Mouse (Mus musculus) yolk sac, embryonic 10.5 days (tissue): ENCODE measurements around the gene Eif4g1.

ENCODE experiments used
- DNase-seq: peaks from one replicate; pipeline ENCODE4 v3.0.0-alpha.2; 2017; ENCODE audit warnings: low spot score

Eif4g1 gene

GRCm38 (mm10) chr16:20706407-20707055, 38.4 kb downstream of the Eif4g1 start:
- DNase-seq = no peak

- no peak for DNase-seq
Observed at GRCm38 (mm10) chr16:20708220-20708938, 40.3 kb downstream of the Eif4g1 start.

- DNase-seq = no peak
Observed at GRCm38 (mm10) chr16:20708939-20709734, 41.0 kb downstream of the Eif4g1 start.

- no peak for DNase-seq
Observed at GRCm38 (mm10) chr16:20710370-20710769, 42.3 kb downstream of the Eif4g1 start.

- DNase-seq = no peak
Observed at GRCm38 (mm10) chr16:20710810-20711209, 42.7 kb downstream of the Eif4g1 start.

DNA sequence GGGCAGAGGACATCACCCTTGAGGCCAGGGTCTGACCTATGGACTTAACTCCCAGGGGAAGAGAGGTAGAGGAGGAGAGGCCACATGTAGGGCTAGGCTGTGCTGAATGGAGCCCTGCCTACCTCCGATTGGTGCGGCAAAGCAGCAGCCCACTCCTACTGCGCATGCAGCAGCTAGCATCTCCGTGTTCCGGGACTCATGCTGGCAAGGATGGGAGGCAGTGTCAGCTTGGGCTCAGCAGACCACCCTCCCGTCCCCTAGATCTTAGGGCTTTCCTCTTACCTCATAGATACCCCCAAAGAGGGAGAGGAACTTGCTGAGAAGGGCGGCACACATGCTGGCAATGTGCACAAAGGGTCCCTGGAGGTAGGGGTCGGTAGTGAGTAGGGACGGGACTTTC, 44.1 kb downstream of the Eif4g1 start:
- no peak for DNase-seq

- no peak for DNase-seq
Observed at GRCm38 (mm10) chr16:20712889-20713288, 44.8 kb downstream of the Eif4g1 start.

GRCm38 (mm10) chr16:20714307-20715080, 46.4 kb downstream of the Eif4g1 start:
- DNase-seq = no peak

- no peak for DNase-seq
Observed at GRCm38 (mm10) chr16:20715161-20715560, 47.0 kb downstream of the Eif4g1 start.

- no peak for DNase-seq
Observed at GRCm38 (mm10) chr16:20715566-20715965, 47.5 kb downstream of the Eif4g1 start.

DNA sequence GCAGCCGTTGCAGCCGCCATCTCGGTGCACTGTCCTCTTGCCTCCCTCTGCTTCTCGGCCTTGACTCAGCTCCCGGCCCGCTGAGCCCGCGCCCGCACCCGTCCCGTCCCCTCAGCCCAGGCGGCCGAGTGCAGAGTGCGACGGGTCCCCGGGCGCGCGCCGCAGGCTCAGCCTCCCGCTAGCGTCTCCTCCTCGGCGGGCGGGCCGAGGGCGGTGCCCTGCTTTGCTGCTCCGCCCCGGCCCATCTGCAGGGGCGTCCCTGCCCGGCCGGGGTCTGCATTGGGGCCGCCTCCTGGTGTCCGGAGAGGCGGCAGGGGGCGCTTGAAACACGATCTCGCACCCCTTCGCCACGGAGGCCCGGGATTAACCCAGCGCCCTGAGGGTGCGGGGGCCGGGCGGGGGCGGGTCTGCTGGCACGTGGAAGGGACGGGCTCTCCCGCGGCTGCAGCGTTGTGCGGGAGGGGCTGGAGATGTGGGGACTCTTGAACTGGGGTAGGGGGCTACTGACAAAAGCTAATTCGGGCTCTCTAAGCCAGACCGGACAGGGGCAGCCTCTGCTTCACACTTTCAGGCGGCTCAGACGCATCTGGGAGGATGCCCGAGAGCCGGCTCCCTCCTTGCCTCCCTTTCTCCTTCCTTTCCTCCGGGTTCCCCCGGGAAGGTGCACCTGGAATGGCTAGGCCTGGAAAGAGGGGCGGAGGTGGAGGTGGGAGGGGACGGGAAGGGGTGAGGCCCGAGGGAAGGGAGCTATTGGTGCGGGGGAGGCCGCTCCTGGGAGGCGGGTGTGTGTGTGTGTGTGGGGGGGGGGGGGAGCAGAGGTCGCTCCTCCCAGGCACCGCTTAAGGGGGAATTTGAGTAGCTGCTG, 48.1 kb downstream of the Eif4g1 start:
- DNase-seq = peak; percentile 95

- DNase-seq = no peak
Observed at GRCm38 (mm10) chr16:20716841-20717180, 48.7 kb downstream of the Eif4g1 start.

GRCm38 (mm10) chr16:20717181-20717977, 49.3 kb downstream of the Eif4g1 start, which contains the start of the genes Polr2h and Clcn2:
TSS of gene Polr2h (plus strand) at chr16:20717665.
TSS of gene Clcn2 (minus strand) at chr16:20717746.
- peak; percentile 97 for DNase-seq

DNA sequence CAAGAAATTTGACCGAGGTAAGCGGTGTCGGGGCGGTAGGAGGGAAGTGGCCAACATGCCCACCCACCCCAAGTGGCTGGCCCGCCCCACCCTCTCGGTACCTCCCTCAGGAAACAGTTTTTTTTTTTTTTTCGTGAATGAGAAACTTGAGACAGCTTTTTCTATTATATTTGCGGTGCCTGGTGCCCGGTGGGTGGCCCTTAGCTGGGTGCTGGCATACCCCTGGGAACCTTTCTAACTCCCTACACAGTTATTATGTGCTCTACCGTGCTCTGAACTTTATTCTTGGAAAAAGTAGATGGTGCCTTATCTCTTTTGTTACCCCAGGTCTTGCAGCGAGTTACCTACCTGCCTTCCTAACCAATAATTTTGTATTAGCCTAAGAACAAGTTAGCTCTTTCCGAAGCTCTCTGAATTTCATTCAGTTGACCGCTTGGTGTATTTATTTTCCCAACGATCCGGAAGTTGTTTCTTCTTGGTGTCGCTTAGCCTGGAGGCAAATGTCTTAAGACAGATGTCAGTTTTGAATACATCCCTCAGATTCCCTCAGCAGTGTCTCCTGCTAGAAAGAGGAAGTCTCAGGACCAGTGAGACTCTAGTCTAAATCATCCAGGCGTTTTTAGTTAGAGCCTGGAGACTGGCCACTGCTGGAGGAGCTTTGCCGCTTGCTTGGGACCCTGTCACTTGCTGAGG, 50.0 kb downstream of the Eif4g1 start:
- DNase-seq = no peak

DNA sequence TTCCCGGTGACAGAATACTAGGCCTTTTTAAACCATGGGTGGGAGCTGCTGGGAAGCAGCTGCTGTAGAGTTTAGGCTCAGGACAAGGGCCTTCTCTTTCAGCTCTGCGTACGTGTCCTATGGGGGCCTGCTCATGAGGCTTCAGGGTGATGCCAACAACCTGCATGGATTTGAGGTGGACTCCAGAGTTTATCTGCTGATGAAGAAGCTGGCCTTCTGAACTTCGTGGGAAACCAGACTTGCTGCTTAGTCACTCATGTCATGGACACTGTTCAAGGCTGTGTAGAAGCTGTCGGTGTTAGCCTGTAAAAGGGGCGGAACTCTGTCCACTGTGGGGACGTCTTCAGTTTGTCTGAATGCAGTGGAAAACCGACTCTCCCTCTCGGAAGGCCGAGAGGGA, 53.7 kb downstream of the Eif4g1 start:
- no peak for DNase-seq

DNA sequence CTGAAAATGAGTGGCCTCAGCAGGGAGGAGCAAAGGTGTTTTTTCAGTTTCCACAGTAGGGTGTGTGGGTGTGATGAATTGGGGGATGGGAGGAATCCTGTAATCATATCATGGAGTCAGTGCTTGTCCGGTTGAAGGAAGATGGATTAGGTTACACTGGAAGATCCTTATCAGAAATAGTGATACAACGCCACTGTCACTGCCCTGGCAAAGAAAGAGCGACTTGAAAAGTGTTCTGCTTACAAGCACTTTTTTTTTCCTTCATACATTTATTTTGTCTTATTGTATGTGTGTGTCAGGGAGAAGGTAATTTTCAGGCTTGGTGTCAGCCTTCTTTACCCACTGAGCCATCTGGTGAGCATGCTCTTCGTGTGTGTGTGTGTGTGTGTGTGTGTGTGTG, 54.6 kb downstream of the Eif4g1 start:
- DNase-seq = no peak

DNA sequence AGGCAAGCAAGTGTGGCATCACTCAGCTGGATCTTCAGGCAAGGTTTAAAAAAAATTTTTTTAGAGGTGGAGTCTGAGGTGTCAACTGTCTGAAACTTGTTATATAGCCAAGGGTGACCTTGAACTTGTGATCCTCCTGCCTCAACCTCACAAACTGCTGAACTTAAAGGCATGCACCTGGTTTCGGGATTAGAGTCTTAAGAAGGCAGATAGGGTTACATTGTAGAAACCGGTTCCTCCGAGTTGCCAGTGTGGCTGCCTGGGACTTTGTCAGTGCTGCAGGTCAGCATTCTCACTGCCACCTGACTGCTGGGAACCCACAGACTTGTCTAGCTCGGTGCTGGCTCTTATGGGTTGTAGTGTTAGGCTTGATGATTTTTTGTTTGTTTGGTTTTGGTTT, 55.1 kb downstream of the Eif4g1 start:
- no peak for DNase-seq

DNA sequence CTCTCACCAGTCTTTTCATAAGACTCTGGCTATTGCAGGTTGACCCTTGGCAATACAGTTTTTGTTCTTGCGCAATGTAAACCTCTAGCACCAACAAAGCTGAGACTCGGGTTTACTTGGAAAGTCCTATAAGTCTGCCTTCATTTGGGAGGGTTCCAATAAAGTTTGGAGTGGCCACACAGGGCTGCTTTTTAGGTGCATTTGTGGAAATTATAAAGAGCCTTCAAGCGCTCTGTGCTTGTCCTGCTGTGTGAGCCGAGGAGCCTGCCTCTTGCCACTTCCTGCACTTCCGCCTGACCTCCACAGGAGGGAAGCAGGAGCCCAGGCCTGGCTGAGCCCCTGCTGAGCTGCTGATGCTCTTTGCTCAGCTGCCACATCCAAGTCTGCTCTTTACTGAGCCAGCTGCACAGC, 56.2 kb downstream of the Eif4g1 start:
- peak; percentile 71 for DNase-seq

GRCm38 (mm10) chr16:20725321-20725720, 57.2 kb downstream of the Eif4g1 start:
- DNase-seq = no peak

DNA sequence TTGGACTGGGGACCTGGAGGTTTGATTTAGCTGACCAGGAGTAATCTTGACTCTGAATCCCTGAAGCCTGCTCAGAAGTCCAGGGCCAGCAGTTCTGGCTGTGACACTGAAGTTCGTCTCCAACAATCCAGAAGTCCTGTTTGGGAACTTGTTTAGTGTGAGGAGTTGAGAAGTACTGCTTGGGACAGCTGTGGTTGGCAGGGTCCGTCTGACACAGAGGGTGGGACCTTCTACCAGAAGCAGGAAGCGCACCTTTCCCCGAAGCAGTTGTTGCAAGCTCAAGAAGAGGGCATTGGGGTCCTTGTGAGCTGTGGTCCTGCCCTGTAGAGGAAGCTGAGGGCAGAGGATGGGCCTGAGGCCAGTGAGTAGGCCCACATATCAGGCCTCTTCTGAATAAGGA, 57.6 kb downstream of the Eif4g1 start:
- no peak for DNase-seq
